Mouse (Mus musculus) ES-Bruce4 (cell line): ENCODE data around the gene Iqcd. TPM values are rescaled to one million over a fixed set of nuclear protein-coding genes. Genes with fewer than 3 reads are reported as not detected.

Experiments used
- H3K27ac ChIP-seq: 2 replicates; pipeline ENCODE4 v1.5.1; 2012; ENCODE audit warnings: low read length, inconsistent platforms; ENCODE audit not compliant: insufficient read depth
- H3K27me3 ChIP-seq: 2 replicates; pipeline ENCODE4 v1.6.1; 2012; ENCODE audit warnings: mild to moderate bottlenecking, low read length, inconsistent platforms; ENCODE audit not compliant: control insufficient read depth, poor library complexity, insufficient read depth, severe bottlenecking
- H3K36me3 ChIP-seq: 2 replicates; pipeline ENCODE4 v1.6.1; 2012; ENCODE audit warnings: inconsistent platforms, mild to moderate bottlenecking, low read length, moderate library complexity; ENCODE audit not compliant: control insufficient read depth, poor library complexity, insufficient read depth, severe bottlenecking
- H3K4me1 ChIP-seq: one replicate; pipeline ENCODE4 v1.8.1; 2011; ENCODE audit warnings: low read length; ENCODE audit not compliant: control insufficient read depth, insufficient read depth
- H3K4me3 ChIP-seq: 2 replicates; pipeline ENCODE4 v1.5.1; 2011; ENCODE audit warnings: low read depth, mild to moderate bottlenecking, low read length
- H3K9ac ChIP-seq: 2 replicates; pipeline ENCODE4 v1.6.1; 2012; ENCODE audit warnings: low read depth, mild to moderate bottlenecking, inconsistent platforms; ENCODE audit not compliant: poor library complexity, severe bottlenecking
- H3K9me3 ChIP-seq: replicated peaks from 2 replicates; pipeline ENCODE4 v1.6.1; 2012; ENCODE audit warnings: mild to moderate bottlenecking, low read length, inconsistent platforms; ENCODE audit not compliant: control insufficient read depth, poor library complexity, insufficient read depth, severe bottlenecking
- CTCF ChIP-seq: IDR thresholded peaks from one replicate; pipeline ENCODE4 v1.8.1; 2011; ENCODE audit warnings: low read depth, low read length
- EP300 ChIP-seq: IDR thresholded peaks from 2 replicates; pipeline ENCODE4 v1.6.1; 2011; ENCODE audit warnings: low read depth, low read length; ENCODE audit not compliant: insufficient read depth
- POLR2A ChIP-seq: IDR thresholded peaks from one replicate; pipeline ENCODE4 v1.8.1; 2011; ENCODE audit warnings: low read length; ENCODE audit not compliant: insufficient read depth
- polyA plus RNA-seq: library from polyadenylated mRNA; stranded (reverse); fragments of >200 nt; gene quantifications from 2 replicates; pipeline ENCODE4 v1.2.4, GENCODE M21; 2011; ENCODE audit warnings: low read depth; ENCODE audit not compliant: missing spikeins, insufficient read depth, insufficient read length

The Iqcd gene
- polyA plus RNA-seq, 1 experiment = 0.37 TPM

- Histone ChIP-seq H3K27ac (no peak overlapping the region), H3K9me3 (no peaks in the 10 kb centered on the region), H3K9ac (no peak overlapping the region), H3K4me1 (peaks cover 8% of the 10 kb centered on the region), H3K4me3 (no peak overlapping the region), H3K27me3 (no peaks in the 10 kb centered on the region), H3K36me3 (peaks cover 42% of the 10 kb centered on the region)
- TF ChIP-seq POLR2A (no peak), CTCF (peak; percentile 94)
These were observed 31.7 kb downstream of the Iqcd start for GRCm38 (mm10) chr5:120620375-120621077.

GRCm38 (mm10) chr5:120621078-120621765 is 32.4 kb downstream of the Iqcd start:
- Histone ChIP-seq H3K36me3 (peaks cover 42% of the 10 kb centered on the region), H3K27me3 (no peaks in the 10 kb centered on the region), H3K9ac (no peak overlapping the region), H3K9me3 (no peaks in the 10 kb centered on the region), H3K4me1 (peaks cover 8% of the 10 kb centered on the region), H3K27ac (no peak overlapping the region), H3K4me3 (no peak overlapping the region)
- no peak for TF ChIP-seq POLR2A
- TF ChIP-seq CTCF = no peak
- no peak for TF ChIP-seq EP300

GRCm38 (mm10) chr5:120621846-120622197 is 33.0 kb downstream of the Iqcd start:
- peaks cover 39% of the 10 kb centered on the region for H3K36me3 ChIP-seq

GRCm38 (mm10) chr5:120622198-120622851 is 33.5 kb downstream of the Iqcd start:
- Histone ChIP-seq H3K9ac (no peak overlapping the region), H3K4me3 (no peak overlapping the region), H3K36me3 (peaks cover 41% of the 10 kb centered on the region), H3K9me3 (no peaks in the 10 kb centered on the region), H3K4me1 (peaks cover 8% of the 10 kb centered on the region), H3K27me3 (no peaks in the 10 kb centered on the region), H3K27ac (peak overlapping the region; percentile 29)
- TF ChIP-seq CTCF (no peak), EP300 (peak; percentile 36; the same call in 1 of the 2 replicates), POLR2A (no peak)

More at GRCm38 (mm10) chr5:120621846-120622197, 33.0 kb downstream of the Iqcd start:
- Histone ChIP-seq H3K4me1 (peaks cover 8% of the 10 kb centered on the region), H3K27me3 (no peaks in the 10 kb centered on the region), H3K27ac (no peak overlapping the region), H3K9me3 (no peaks in the 10 kb centered on the region), H3K9ac (no peak overlapping the region), H3K4me3 (no peak overlapping the region)
- TF ChIP-seq EP300 (no peak), CTCF (no peak), POLR2A (no peak)

- Histone ChIP-seq H3K9ac (no peak overlapping the region), H3K4me3 (no peak overlapping the region), H3K27ac (no peak overlapping the region), H3K9me3 (no peaks in the 10 kb centered on the region), H3K27me3 (no peaks in the 10 kb centered on the region), H3K36me3 (peaks cover 35% of the 10 kb centered on the region), H3K4me1 (peaks cover 7% of the 10 kb centered on the region)
- no peak for TF ChIP-seq EP300
- no peak for TF ChIP-seq CTCF
These were observed 35.6 kb downstream of the Iqcd start for GRCm38 (mm10) chr5:120624427-120624826.

- Histone ChIP-seq H3K4me3 (no peak overlapping the region), H3K4me1 (peaks cover 1% of the 10 kb centered on the region), H3K27me3 (no peaks in the 10 kb centered on the region), H3K9ac (no peak overlapping the region), H3K36me3 (peaks cover 23% of the 10 kb centered on the region), H3K9me3 (no peaks in the 10 kb centered on the region), H3K27ac (no peak overlapping the region)
- TF ChIP-seq CTCF (no peak), EP300 (no peak), POLR2A (no peak)
These were observed 37.6 kb downstream of the Iqcd start for GRCm38 (mm10) chr5:120626399-120626798.
